Mouse (Mus musculus) granulocyte monocyte progenitor cell, adult 5-6 weeks (primary cell): ENCODE results near the gene Frmd5. TPM values are rescaled to one million over a fixed set of nuclear protein-coding genes. Genes with fewer than 3 reads are reported as not detected.
"Not testable (repeated sequence)": the region's sequence is repeated elsewhere in the genome, so short reads cannot be mapped to it uniquely, and the experiment has no call there.

Experiments
- ATAC-seq: replicated peaks from 2 replicates; pipeline ENCODE4 v1.8.0; 2016; ENCODE audit warnings: mild to moderate bottlenecking, moderate TSS enrichment, inconsistent platforms; ENCODE audit not compliant: poor library complexity, severe bottlenecking
- total RNA-seq, 2 experiments: library from RNA; stranded (forward) in 1 of 2; stranded (reverse) in 1 of 2; fragments of 200-712, 200-1000 nt in 1 of 2; fragments of >200 nt in 1 of 2; fragmentation: Nextera tagmentation in 1 of 2; gene quantifications; 2 replicates each; pipeline ENCODE4 v1.2.3; 2014 to 2017

The Frmd5 gene
- total RNA-seq (2014; fragmentation: Nextera tagmentation) (not detected in 2 replicates), total RNA-seq (2017) (not detected in 2 replicates)

DNA sequence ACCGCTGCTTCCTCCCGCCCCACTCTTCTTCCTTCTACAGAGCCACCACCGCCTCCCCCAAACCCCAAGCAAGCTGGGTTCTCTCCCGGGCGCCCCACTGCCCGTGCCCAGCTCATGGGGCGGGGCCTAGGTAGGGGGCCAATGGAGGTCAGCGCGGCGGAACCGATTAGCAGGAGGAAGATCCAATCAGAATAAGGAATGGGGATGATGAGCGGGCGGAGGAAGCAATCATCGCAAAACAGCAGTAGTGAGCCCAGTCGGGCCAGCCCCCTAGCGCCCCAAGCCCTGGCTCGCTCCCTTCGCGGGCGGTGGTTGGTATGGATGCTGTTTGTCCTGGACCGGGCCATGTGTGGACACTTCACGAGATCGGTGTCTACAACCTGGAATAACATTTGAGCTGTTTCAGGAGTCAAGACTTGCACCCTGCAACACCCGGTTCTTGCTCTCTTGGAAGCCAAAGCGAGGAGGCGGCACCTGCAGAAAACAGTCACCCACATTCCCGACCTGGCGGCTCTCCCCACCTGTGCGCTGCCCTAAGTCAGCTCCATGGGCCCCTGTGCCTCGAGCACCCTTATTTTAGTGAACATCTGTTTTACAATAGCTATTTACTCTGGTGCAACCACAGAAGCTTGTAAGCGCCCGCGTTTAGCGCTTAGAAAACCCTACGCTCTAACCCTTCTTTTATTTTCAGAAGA is at the start of gene Frmd5:
Gene Frmd5, minus strand, starts transcription at position 129 of the 695 bp plus-strand sequence.
- peak; percentile 99 for ATAC-seq

DNA sequence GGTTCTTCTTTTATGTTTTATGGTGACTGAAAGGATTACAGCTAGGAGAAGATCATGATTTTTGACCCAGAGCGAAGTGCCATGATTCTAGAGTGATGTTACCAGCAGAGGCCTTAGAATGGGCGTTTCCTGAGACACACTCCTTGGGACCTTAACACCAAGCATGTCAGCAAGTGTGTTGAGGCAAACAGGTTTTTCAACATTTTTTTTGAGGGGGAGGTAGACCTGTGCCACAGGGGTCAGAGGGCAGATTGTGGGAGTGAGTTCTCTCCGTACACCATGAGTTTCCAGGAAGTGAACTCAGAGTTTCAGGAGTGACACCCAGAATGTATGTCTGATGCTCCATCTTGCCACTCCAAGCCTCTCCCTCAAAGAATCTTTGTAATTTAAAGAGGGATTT is 47.1 kb upstream of the Frmd5 start:
- ATAC-seq = no peak

DNA sequence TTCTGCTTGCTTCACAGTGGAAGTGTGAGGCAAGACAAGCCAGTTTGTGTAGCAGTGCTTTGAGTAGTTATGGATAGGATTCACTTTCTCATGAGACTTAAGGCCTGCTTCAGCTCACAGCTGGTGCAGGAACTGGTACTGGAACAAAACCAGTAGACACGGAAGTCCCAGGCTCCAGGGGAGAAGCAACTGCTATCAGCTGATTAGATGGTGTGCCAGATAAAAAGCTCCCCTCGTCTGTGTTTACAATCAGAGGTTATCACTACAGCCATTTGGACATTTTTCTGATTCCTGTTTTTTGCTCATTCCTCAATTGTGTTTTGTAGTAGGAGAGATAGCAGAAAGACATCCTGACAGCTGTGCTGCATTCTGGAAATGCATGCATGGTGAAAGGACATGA is 45.2 kb upstream of the Frmd5 start:
- ATAC-seq = no peak

DNA sequence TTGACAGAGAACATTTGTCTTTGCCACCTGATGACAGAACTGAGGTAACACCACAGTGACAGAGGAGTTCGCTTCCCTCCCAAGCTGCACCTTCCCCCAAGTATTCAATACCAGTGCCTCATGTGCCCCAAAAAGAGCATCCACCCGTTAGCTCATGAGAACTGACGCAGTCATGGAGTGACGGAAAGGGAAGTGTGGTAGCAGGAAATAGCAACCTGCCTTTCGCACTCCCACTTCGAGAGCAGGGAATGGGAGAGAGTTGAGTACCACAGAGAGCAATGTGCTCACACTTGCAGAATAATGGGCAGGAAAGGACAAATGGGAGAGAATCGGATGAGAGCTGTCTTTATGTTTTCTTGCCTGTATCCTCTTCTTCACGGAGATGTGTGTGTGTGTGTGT is 39.2 kb upstream of the Frmd5 start:
- ATAC-seq = no peak

DNA sequence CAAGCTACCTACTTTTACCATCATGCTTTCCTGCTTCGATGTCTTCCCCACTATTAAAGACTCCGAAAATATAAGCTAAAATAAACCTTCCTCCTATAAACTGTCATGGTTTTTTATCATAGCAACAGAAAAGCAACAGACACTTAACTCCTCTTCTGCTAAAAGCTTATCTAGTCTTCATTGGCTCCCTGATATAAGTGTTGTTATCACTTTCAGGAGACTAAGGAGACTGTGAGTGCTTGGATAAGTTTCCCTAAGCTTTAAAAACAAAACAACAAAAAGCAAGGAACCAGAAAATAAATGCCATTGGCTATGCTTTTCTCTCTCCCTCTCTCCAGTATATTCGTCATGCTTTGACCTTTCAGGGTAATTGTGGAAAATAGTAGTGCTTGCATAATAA is 35.4 kb upstream of the Frmd5 start:
- ATAC-seq = no peak

DNA sequence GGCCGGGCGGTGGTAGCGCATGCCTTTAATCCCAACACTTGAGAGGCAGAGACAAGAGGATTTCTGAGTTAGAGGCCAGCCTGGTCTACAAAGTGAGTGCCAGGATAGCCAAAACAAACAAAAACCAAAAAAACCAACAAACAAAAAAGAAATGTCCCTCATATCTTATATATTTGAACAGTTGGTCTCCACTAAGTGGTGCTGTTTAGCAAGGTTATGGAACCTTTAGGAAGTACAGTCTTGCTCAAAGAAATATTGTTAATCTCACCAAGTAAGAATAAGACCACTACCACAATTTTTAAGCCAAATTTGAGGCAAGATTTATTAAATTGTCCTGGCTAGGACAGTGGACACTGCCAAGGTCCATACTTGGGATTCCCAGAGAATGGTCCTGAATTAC is 34.6 kb upstream of the Frmd5 start:
- no peak for ATAC-seq

DNA sequence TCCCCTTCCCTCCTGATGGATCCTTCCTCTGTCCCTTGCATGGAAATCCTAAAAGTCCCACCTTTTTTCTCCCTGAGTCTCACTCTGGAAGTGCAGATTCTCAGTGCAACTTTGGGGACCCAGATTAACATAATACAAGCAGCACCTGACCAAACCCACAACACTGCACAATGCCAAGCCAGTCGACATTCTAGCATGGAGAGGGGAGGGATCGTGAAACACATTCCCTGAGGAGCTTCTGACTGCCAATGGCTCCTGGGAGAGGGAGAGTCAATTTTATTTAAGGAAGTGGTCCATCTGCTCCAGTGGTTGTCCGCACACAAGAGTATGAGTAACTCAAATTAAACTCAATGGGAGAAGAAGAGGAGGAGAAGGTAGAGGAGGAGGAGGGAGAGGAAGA is 28.0 kb upstream of the Frmd5 start:
- ATAC-seq = no peak

DNA sequence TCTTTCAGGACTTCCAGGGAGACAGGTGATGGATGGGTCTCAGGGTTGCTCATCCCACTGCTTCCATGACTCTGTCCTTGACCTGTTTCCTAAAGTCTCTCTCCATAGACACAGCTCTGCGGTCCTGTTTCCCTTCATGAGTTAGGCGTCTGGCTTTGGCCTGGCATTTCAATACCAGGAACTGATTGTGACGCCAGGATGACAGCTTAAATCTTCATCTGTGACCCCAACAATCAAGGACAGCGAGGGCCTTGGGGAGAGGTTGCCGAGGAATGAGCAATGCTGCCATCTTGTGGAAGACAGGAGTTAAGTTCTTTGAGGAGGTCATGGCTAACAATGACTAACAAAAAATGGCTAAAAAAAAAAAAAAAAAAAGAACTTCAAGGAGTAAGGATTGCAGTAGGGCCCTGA is 25.6 kb upstream of the Frmd5 start:
- ATAC-seq = peak; percentile 88

DNA sequence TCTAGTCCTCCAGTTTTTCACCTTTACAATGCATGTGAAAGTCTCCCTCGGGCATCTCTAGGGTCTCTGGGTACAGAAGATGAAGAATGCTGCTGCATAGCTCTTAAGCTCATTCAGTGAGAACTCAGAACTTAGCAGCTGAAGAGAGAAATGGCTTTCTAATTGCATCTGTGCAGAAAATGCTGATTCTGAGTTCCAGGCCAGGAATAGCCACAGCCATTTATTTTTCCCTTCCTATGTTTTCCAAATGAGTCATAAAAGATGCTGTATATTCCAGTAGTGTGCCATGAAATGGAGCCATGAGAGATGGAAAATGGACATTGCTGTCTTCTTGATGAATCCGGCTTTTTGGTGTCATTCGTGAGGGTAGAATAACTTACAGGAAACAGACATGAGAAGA is 21.5 kb upstream of the Frmd5 start:
- no peak for ATAC-seq

DNA sequence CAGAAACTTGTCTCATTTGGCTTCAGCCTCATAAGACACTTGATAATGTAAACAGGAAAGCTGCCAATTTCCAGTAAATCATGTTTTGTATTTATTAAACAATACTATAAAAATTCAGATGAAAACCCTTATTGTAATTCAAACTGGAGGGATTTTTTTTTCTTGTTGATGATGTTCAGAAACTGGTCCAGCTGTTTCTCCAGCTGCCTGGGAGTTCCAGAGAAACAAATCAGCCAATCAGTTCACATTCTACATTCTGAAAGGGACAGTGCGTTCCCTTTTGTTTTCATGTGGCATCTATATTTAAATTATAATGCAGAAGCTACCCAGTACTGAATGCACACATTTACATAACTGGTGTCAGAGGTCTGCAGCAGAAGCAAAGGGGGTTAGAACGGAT is 19.3 kb upstream of the Frmd5 start:
- no peak for ATAC-seq

DNA sequence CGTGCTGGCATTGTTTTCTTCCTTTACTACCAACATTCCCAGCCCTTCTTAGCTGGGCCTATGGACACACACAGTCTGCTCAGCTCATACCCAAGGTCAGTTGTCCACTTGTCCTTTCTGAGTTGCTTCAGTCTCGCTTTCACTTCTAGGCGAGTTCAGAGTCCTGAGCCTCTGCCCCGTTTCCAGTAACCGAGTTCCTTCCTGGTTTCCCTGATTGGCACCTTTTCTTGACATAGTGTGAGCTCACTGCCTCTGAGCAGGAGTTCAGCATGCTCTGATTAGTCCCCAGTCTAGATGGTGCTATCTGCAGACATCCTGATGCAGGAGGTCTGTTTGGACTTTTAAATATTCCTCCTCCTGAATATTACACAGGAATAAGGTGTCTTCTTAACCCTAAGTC is 17.8 kb upstream of the Frmd5 start:
- no peak for ATAC-seq

DNA sequence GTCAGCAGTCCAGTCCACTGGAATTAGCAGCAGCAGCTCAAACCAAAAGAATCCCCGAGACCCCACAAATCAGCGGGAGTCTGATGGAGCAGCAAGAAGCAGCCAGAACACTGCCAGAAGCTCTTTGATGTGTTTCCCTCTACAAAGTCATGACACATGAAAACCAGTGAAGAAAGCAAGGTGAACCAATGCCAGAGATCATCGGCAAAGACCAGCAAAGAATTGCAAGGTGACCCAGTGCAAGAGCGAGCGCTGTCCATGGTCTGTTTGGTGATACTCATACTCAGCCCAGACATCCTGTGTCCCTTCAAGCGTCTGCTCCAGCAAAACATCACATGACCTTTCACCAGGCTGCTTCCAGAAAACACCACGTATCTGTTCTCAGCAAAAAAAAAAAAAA is 14.9 kb upstream of the Frmd5 start:
- no peak for ATAC-seq

DNA sequence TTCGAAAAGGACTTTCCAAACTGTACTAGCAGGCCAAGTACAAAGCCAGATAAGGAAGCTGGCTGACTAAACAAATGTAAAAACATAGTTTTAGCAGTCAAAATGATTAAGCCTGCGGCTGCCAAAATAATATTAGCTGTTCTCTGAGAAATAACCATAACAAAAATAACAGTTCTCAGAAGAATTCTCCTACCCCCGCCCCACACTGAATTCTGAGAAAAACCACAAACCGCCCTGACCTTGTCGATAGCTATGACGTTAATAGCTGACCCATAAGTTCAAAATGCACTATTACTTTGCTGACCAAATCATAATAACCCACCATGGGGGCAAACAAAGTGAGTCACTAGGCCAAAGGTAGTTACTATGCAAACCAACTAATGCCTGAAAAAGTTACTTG is 4.0 kb upstream of the Frmd5 start:
- not testable (repeated sequence) for ATAC-seq

DNA sequence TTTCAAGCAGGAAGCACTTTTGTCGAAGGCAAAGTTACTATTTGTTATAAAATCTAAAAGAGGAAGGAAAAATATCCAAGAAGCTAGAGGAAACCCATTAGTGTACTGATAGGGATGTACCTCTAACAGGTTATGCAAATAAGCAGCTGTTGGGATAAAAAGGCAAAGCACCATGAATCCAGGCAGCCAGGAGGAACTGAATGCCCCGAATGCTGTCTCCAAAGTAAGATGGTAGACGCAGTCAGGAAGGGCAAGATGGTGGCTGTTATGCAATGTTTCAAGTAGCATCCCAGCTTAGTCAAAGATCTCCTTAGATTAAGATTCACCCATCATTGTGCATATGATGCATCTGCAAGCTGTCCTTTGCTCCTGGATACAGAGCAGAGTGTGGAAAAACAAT is 2.2 kb upstream of the Frmd5 start:
- no peak for ATAC-seq

DNA sequence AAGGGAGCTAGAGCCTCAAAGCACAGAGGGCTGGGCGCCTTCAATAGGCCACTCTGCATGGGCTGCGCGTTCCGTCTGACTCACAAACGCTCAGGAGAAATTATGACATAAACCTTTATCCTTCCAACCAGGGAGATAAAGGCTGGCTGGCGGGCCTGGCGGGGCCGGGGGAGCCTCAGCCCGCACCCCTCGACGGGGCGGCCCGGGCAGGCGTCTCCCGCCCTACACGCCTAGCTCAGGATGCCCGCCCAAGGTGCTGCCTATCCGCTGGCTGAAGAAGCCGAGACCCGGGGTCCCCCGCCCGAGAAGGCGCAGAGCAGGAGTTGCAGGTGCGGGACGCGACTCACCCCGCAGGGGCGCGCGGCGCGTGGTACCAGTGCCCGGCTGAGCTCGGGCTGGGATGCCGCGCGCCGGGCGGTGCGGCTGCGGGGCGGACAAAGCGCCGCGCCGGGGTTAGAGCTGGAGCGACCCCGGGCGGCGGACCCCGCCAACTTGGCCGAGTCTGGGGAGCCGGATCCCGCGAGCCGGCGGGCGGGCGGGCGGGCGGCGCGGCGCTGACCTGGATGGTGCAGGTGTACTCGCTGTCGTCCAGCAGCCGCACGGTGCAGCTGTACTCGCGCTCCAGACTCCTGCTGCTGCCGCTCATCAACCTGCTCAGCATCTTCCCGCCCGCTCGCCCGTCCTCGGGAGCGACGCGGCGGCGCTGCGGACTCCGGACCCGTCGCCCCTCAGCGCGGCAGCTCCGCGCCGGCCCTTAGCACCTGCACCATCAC is 530 bp downstream of the Frmd5 start:
- no peak for ATAC-seq

DNA sequence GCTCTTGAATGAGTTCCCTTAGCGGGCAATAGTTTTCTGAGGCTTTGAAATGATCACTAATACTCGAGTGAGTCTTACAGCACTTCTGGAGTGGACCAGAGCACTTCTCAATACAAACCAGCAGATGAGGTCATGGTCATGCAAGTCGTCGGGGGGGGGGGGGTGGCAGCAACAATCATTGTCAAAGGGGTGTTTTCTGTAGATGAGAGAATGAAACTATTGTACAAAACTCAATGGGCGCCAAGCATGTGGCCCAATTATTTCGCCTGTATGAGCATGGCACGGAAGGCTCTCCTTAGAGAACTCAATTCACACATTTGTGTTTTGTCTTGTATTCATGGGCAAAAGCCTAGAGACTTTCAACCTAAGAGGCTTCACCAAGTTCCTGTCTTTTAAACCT is 7.8 kb downstream of the Frmd5 start:
- ATAC-seq = no peak

DNA sequence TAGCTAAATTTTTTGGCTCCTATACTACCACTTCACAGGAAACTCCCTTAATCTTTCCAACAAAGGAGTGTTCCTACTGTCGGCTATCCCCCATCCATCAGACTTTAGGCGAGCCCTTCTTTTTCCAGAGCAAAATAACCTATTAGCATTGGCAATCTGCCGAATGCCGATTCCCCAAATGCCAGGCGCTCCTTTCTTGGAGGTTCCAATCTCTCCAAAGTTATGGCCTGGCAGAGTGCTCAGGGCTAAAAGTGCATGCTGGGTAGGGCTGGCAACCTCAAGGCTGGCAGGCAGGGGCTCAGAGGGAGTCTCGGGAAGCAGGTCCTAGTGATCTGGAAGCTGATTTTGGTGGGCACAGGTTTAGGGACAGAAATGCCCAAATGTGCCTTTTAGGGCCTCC is 10.9 kb downstream of the Frmd5 start:
- no peak for ATAC-seq

DNA sequence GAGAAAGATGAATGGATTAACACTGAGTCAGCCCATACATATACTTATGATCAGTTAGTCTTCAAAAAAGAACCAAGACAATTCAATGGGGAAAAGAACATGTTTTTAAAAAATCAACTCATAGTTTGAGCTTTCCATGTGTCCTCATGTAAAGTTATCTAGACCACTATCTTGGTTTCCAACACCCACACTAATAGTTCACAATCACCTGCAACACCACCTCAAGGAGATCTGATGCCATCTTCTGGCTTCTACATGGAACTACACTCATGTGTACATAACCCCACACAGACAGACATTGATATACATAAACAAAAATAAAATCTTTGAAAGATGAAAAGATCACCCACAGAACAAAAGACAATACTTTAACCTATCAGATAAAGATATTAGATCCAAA is 17.1 kb downstream of the Frmd5 start:
- no peak for ATAC-seq

DNA sequence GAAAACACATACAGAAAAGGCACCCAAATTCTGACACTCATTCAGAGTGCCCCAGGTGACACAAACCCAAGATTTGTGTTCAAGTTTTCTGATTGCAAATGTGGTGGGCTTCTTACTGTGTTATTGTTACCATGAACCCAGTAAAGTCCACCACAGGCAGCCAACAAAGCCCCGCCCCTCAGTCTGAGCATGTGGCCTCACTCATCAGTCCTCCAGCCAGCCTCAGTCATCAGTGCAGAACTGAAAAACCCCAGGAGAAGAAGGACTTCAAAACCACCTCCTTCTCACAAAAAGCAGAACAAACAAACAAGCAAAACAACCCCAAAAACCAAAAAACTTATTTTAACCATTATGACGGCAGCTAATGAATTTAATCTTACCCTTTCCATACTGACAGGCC is 18.5 kb downstream of the Frmd5 start:
- no peak for ATAC-seq

DNA sequence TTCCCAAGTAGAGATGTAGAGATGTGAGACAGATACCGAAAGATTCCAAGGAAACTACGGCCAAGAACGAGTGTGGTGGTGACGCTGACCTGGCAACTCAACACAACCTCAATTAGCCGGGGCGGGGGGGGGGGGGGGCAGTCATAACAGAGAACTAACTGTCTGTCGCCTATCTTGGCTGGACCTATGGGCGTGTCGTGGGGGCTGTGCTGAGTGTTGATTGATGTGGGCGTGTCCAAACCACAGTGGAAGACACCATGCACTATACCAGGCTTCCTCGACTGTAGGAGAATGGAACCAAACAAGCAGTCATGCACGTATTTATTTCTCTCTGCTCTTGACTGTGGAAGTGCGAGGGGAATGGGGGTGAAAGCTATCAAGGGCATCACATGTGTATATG is 19.1 kb downstream of the Frmd5 start:
- ATAC-seq = 0 out of 2 replicates have a peak, but pooled peaks have one; percentile 22

DNA sequence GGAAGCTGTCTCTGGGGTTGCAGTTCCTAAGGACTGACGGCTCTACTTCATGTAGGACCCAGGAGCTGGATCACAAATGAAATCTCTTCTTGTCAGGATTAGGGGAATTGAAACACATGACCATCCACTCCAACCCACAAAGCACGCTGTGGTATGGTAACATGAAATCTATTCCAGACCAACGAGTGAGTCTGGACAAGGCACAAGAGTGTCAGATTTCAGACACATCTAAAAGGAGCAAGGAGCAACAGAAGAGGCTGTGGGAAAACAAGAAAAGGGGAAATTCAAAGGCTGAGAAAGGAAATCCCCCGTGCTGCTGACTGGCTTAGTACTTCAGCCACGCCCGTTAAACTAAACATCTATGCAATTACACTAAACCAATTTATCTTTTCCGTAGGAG is 19.6 kb downstream of the Frmd5 start:
- no peak; the same call in 1 of the 2 replicates for ATAC-seq

DNA sequence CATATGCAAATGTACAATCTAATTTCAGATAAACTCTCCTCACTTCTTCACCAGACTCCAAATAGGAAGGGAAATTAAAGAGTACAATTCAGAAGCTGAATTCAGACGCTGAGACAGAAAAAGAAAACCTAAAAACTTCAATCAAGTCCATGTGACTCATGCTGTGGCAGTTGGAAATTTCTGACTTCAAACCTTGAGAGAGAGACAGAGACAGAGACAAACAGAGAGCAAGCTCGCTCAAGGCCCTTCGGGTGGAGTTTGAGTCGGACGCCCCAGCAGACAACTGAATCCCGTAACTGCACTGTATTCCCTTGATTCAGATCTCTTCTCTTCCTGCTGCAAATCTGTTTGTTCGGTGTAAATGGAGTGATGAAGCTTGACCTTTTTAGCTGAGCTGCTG is 30.7 kb downstream of the Frmd5 start:
- no peak for ATAC-seq
